Mouse (Mus musculus): ENCODE results near the gene Rlbp1.

Gene Rlbp1

DNA sequence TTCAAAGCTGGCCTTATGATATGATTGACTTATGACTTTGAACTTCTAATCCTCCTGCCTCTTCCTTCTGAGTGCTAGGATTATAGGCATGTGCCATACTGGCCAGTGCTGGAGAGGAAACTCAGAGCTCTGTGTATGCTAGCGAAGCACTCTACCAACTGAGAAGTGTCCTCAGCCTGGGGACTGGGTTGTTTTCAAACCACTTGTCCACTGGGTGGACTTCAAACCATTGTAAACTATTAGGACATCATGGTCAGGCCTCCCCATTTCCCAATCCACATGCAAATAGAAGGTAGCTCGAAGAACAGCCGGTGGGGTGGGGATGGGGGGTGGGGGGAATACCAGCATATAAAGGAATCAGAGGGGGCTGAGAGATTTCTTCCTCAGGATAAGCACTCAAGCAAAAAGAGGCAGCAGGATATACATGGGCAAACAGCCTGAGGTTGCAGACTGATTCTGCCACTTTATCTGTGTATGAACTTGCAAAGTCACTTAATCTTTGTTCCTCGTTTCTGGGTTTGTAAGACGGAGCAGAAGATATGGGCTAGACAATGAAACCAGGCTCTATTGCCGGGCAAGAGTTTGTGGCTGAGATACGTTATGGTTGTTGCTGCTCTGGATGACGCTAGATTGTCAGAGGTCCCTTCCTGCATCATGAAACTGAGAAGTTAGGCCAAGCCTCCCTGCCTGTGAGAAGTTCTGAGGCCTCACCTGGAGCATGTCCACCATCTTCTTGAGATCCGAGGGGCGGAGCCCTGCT is 10.2 kb downstream of the Rlbp1 start:
- no peak for DNase-seq (ENCODE audit: low spot score in 2 of 2)

DNA sequence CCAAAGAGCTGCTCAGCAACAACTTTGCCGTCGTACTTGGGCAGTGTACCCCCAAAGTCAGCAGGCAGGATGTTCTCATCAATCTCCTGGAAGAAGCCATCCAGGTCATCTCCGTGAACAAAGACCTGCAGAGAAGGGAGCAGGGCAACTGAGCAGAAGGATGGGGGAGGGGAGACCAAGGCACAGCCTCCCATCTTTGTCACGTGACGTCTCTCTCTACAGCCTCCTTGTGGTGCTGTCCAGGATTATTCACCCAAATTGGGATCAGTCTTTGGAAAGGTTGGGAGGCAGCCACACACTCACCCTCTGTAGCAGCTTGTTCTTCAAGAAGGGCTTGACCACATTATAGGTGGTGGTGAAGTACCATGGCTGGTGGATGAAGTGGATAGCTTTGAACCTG is 11.3 kb downstream of the Rlbp1 start:
- no peak for DNase-seq (ENCODE audit: low spot score in 2 of 2)

DNA sequence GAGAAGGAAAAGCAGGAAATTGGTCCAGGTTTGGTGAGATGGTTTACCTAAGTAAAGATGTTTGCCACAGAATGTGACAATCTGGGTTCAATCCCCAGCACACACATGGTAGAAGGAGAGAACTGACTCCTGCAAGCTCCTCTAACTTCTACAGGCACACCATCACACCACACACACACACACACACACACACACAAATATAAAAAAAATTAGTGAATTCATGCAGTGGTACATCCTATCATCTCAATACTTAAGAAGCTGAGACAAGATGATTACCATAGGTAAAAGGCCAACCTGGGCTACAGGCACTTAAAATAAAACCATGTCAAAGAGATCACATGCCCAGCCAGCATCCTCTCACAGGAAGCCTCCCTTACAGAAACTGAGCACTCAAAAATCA is 12.8 kb downstream of the Rlbp1 start:
- no peak for DNase-seq (ENCODE audit: low spot score in 2 of 2)

DNA sequence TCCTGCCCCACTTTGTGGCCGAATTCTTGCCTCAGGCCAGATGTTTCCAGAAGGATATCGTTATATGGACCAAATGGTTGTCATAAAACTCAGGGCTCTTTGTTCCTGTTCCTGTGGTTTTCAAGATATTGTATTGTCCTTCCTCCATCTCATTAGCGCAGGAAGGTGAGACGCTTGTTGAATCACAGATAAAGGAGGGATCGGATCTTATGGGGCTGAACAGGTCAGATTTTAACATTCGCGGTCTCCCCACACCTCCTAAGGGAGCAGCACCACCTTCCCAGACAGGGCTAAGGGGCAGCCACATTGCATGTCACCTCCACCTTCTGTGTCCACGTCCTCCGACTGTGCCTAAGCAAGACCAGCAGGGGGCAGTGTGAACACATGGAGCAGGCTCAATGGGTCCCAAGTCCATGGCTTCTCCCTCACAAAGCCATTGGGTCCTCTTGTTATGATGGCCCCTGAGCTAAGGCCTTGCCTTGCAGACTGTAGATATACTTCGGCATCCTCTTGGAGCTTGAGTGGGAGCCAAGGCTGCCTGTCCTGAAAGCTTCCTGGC is 15.4 kb downstream of the Rlbp1 start:
- peak; percentile 71 to 91 for DNase-seq (ENCODE audit: low spot score in 2 of 2)

DNA sequence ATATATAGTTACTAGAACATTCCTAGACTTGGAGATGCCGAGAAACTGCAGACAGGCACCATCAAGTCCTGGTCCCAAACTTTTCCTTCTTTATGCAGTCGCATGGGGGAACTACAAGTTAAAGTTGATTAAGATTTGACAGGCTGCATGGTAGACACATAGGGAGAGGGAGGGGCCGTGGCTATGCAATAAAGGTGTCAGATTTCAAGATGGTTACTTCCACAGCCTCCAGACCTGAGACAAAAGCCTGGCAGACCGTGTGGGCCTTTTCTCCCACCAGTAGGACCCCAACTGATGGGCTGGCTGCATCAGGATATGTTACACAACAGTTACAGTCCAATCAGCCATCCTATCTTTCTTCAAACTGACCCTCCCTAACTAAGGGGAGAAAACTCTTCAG is 17.4 kb downstream of the Rlbp1 start:
- DNase-seq (ENCODE audit: low spot score in 2 of 2): no peak

DNA sequence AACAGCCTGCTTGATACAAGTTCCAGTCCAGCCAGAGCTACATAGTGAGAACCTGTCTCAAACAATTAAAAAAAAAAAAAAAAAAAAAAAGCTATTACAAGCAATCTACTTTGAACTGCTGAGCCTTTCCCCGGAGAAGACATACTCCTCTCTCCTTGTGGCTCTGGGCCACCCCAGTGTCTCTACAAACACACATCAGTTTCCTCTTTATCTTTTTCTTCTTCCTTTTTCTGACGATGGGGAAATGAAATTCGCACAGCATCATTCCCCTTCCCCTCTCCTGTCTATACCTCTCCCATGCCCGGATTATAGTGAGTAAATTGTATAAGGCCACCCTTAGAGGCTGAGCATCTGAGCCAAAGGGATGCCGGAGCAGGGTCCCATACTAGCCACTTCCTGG is 18.2 kb downstream of the Rlbp1 start:
- no peak for DNase-seq (ENCODE audit: low spot score in 2 of 2)

DNA sequence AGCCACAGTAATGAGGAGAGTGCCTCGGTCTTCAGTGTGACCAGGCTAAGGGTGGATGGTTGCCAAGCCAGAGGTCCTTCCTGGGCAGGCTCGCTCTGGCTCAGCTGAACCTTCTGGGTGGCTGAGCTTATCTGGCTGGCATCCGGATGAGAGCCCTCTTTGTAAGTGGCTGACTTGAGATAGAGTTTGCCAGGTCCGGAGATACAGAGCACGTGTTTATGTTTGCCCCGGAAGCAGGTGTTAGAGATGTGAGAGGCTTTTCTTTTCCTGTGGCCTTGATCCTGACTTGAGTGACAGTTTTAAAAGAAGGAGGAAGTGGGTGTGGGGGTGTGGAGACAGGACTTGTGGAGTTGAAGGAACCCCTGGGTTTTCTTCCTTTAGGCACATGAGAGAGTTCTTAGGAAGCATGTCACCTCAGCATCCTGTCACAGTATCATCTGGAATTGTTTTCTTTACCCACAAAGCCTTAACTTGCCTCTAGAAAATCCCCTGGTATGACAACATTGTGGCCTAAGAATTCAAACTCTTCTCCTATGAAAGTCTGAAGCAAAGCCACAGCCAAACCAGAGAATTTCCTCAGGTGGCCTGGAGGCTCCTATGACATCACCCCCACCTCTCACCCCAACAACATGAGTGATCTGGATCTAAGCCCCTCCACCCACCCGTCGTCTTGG is 23.3 kb downstream of the Rlbp1 start:
- peak; percentile 73 to 77 for DNase-seq (ENCODE audit: low spot score in 2 of 2)

DNA sequence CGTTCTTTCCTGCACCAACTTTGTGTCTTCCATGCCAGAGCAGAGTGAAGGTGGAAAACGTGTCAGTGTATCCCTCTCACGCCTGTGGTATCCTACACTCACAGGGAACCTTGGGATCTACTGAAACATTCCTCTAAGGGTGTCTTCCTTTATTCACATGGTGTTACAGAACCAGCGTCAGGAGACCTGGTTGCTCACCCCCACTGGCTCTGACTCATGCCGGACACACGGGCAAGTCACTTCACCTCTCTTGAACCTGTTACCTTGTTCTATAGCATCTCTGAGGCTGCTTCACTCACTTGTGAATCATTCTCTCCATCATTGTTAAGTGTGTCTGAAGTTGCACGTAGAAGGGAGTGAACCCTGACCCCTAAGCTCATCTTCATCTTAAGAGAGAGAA is 24.0 kb downstream of the Rlbp1 start:
- no peak for DNase-seq (ENCODE audit: low spot score in 2 of 2)

DNA sequence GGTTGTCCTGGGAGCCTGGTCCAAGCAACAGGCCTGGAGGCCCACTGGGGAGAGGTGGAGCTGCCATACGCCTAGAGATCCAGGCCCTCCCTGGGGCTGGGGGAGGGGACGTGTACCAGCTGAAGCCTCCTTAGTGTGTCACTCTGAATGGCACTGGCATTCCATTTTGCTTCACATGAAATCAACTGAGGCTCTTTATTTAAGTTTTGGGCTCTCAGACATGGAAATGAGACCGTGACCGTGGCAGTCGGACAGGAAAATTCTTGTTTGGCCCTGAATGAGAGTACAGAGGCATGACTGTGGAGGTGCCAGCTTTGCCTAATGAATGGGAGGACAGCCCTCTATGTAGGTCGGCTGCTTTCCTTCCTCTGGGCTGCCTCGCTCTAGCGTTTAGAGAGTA is 24.6 kb downstream of the Rlbp1 start:
- DNase-seq (ENCODE audit: low spot score in 2 of 2): peak in 1 of 2 experiments; percentile 22

DNA sequence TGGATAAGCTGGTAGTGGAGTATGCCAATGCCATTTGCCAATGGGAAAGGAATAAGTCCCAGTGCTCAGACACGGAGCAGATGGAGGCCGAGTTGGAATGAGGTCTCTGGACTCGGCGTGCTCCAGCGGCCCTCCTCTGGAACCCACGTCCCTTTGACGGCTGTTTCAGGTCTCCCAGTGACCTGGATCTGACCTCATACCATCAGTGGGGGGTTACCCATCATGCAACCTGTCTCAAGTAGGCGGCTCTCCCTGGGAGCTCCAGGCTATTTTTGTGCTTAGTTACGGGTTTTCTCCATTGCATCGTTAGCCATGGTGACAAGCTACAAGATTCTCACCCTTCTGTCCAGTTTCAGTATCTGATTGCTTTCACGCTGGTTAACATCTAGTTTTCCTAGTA is 26.8 kb downstream of the Rlbp1 start:
- no peak for DNase-seq (ENCODE audit: low spot score in 2 of 2)

DNA sequence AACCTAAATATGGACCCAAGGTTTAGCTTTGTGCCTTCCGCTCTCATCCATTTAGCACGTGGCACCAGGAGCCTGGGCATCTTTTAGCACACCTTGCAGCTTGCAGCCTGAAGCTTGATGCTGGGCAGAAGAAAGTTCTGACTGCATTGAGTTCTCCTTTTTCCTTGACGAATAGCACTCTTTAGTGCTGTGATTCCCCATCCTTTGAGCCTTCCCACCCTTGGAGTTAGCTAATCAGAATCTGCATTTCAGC is 27.7 kb downstream of the Rlbp1 start:
- DNase-seq (ENCODE audit: low spot score in 2 of 2): no peak

DNA sequence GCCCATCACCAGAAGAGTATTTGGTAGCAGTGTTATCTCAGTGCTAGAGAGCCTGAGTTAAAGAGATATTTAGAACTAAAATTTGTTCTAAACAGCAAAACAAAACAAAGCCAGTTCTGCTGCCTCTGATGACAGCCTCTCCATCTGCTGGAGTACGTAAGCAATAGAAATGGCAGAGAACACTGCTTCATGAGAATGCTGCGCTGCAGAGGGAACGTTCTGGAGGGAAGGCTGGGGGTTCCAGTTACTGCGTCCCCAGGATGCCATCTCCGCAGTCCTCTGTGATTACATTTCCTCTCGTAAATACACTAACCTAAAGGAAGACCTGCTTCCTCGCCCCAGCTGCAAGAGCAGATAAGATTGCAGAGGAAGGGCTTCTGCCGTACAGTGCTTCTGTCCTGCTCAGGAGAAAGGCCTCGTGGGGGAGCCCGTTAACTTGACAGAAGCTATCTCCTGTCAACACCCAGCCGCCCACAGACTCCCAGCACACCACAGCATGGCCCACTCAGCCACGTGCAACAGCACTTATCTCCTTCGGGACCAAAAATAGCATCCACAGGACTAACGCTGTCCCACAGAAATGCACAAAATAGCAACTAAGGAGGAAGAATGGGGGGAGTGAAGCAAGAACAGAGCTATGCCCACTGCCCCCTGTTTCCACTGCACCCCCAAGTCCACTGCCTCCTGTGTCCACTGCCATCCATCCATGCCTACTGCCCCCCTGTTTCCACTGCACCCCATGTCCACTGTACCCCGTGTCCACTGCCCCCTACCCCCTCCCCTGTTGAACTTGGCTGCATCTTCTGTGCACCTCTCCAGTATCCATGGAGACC is 28.3 kb downstream of the Rlbp1 start:
- DNase-seq (ENCODE audit: low spot score in 2 of 2): peak; percentile 67 to 70

DNA sequence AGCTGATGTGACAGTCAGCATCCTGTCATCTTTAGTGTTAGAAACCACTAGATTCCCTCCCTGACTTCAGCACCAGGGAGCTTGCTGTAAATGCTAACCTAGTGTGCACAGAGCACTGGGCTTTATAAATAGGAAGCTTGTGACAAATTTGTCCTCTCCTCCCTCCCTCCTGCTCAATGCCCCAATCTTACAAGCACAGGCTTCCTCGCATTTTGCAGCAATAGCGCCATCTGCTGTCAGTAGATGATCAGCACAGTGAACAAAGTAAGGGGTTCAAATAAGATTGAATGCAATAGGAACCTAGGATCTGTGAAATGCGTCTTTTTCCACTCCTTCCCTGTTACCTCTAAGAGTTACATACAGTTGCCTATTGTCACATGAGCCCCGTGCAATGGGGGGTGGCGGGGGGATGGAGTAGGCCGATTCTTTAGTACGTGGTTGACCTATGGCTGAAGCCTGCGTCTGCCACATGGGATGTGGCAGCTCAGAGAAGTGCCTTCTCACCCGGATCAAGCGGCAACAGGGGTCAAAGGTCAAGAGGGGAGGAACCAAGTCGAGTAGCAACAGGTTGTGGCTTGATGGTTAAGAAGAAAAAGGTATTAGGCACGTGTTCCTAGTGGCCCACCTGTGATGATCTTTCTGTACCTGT is 37.0 kb downstream of the Rlbp1 start:
- DNase-seq (ENCODE audit: low spot score in 2 of 2): peak; percentile 41 to 79

DNA sequence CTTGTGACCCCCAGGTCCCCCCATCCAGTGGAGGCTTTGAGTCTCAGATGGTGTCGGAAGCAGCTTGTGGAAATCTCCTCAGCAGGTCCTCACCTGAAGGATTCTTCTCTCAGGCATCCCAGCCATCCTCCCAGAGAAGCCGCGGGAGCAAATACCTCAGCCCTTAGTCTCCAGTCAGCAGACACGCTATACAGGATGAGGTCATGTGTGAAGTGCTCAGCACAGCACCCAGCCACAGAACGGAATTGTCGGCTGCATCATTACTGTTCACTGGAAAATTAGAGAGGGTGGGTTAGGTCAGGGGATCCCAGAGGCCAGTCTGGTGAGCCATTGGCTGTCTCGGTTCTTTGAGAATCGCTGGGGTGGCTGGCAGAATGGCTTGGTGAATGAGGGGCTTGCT is 38.0 kb downstream of the Rlbp1 start:
- DNase-seq (ENCODE audit: low spot score in 2 of 2): no peak

DNA sequence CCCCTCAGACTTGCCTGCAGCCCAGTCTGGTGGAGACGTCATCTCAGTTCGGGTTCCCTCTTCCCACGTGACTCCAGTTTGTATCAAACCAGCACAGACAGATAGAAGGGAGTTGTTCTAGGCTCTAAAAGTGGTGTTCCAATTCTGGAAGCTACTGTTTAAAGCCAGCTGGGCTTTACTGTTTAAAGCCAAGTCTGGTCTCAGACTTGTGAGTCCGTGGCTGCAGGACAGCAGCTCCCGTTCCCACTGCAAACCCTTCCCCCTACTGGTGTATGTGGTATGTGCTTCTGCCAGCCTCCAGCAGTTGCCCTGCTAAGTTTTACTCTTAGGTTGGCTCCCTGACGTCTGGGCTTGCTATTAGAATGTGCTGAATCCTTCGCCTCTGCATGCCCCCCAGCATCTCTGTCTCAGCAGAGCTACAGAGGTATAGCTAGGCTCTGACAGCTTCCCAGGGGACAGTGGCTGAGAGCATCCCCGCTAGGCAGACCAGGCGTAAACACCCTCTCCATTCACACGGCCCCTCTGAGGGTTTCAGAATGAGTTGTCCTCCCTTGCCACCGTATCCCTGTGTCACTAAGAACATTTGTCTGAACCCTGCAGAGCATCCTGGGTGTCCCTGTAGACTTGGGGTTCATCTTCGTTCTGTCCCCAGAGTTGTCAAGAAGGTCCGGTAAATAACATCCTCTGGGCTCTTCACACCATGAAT is 39.6 kb downstream of the Rlbp1 start:
- no peak for DNase-seq (ENCODE audit: low spot score in 2 of 2)

DNA sequence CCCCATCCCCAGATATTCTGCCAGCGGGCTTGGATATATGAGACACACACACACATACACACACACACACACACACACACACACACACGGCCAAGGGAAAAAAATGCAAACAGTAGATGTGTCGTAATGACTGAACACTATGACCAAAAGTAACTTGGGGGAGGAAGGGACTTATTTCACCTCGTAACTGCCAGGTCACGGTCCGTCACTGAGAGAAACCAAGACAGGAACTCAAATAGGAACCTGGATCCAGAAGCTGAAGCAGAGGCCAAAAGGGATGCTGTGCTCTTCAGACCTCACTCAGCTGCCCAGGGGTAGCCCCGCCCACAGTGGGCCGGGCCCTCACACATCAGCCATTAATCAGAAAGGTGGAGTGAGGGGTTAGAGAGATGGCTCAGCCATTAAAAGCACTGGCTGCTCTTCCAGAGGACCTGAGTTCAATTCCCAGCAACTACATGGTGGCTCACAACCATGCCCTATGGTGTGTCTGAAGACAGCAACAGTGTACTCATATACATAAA is 40.2 kb downstream of the Rlbp1 start:
- DNase-seq (ENCODE audit: low spot score in 2 of 2): no peak

DNA sequence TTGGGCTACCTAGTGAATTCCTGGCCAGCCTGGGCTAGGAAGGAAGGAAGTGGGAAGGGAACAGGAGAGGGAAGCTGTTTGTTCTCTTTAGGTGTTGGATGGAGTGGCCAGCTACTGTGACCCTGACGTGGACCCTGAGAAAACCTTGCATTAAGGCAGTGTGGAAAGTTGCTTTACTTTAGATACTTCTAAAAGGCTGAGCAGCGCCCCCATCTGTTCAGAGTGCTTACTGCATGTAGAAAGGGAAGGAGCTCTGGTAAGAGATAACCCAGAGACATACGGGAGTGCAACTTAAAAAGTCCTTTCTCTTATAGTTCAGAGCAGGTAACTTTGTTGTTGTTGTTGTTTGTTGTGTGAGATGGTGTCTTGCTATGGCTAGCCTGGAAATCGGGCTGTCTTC is 40.9 kb downstream of the Rlbp1 start:
- peak; percentile 33 to 60 for DNase-seq (ENCODE audit: low spot score in 2 of 2)

DNA sequence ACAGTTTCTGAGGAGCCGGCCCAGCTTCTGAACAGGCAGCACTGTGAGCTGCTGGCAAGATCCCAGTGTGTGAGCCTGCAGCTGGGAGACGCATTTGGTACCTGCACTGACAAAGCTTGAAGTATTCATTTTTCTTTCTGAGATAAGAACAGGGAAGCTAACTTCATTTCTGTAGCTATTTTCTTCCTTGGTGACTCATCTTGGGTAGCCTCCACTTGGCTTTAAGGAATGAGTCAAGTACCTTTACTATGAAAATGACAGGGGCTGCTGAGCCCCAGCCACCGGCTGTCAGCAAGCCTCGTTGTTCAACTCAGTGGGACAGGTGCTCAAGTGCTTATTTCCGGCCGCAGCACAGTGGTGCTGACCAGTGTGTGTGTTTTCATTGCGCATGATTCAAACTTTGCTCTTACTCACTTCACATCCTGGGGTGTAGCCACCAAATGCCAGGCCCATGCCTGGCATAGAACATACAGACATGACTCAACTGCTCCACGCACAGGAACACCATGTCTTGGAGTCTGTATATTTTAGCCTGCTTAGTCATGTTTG is 50.4 kb downstream of the Rlbp1 start:
- DNase-seq (ENCODE audit: low spot score in 2 of 2): no peak

DNA sequence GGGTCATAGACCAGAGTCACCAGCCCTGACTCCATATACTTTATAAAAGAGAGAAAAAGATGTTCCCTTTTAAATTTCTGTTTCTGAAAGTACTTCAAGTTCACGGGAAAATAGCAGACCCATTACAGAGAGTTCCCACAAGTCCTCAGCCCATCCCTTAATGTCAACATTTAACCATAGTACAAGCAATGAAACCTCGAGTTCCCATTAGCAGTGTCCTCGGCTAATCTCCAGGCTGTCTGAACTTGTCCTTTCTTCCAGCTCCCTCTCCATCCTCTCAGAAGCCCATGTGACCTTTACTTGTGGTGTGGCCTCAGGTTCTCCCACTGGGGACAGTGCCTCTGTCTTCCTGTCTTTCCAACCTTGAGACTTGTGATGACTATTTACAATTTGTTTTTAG is 53.4 kb downstream of the Rlbp1 start:
- no peak for DNase-seq (ENCODE audit: low spot score in 2 of 2)

DNA sequence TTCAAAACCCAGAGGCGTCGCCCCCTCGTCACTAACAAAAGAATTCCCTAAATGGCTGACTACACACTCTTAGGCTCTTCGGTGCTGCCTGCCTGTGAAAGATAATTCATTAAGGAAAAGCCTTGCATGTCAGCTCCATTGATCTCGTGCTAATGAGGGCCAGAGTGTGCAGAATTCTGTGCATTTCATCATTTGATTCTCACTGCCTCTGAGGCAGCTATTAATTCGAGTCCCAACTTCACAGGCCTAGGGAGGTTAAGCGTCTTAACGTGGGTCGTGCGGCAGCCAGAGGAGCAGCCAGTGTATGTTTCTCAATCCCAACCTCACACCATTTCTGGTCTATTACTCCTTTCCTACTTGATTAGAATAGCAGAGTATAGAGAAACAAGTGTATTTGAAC is 55.7 kb downstream of the Rlbp1 start:
- no peak for DNase-seq (ENCODE audit: low spot score in 2 of 2)

DNA sequence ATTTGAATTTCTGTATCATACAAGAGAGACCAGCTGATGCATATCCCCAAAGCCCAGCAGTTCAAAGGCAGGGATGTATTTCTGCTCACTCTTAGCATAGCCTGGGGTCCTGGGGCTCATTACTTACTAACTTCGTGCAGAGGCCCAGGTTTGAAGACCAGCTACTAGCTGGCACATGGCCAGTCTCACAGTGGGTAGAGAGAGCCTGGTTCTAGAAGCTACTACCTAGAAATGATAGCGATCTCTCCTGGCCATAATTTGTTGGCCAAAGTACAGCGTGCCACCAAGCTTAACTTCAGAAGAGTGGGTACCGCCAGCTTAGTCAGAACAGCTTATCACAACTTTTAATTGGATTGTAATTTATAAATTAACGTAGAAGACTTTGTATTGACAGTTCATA is 58.1 kb downstream of the Rlbp1 start:
- no peak for DNase-seq (ENCODE audit: low spot score in 2 of 2)
